Mouse (Mus musculus): ENCODE results near the gene Car3.

DNA sequence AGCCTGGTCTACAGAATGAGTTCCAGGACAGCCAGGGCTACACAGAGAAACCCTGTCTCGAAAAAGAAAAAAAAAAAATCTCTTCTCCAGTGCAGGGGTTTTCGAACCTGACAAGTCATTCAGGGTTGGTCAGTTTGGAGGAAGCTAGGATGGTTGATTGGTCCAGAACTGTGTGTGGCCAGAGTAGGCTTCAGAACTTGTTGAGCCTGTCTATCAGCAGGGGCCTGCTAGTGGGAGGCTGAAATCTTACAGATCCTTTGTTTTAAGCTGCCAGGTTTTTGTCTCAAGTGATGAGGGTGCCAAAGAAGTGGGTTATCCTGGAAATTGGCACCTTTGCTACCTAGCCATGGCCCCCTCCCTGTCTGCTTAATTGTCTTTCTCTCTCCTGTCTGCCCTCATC, 25.8 kb downstream of the Car3 start:
- TF ChIP-seq POLR2A (IDR thresholded peaks at IDR 0.05; ENCODE audit: insufficient read depth, low read length) (no peak), CTCF (IDR thresholded peaks at IDR 0.05; ENCODE audit: low read depth, low read length) (no peak), EP300 (IDR thresholded peaks at IDR 0.05; ENCODE audit: insufficient read depth, low read depth, low read length) (no peak)

All from ES-Bruce4 (cell line).